Mouse (Mus musculus) liver, embryonic 15.5 days (tissue): ENCODE measurements around the gene Nans. TPM values are rescaled to one million over a fixed set of nuclear protein-coding genes. Genes with fewer than 3 reads are reported as not detected.

Experiments
- polyA plus RNA-seq: library from polyadenylated mRNA; unstranded; fragments of >200 nt; fragmentation: Nextera tagmentation; extraction: Ambion mirVana; gene quantifications from 2 replicates; pipeline ENCODE4 v1.2.1, GENCODE M21; 2015

Nans gene
- polyA plus RNA-seq, 1 experiment from 2014 or later: 51.9 TPM

Other genes with a start within 250 kb of the Nans start
- gene Foxe1, start 145.6 kb upstream of the Nans start, polyA plus RNA-seq: not detected in 2 replicates
- gene Trmo, start 99.8 kb upstream of the Nans start, polyA plus RNA-seq: 8.2 and 10.5 TPM in 2 replicates
- 386 and 388 TPM in 2 replicates for gene Hemgn, start 75.7 kb upstream of the Nans start, polyA plus RNA-seq
- gene Anp32b, start 38.3 kb upstream of the Nans start, polyA plus RNA-seq: 387 TPM in 2 replicates
- 7.4 and 9.3 TPM in 2 replicates for gene Trim14, start 46.9 kb downstream of the Nans start, polyA plus RNA-seq
- gene Coro2a, start 113.0 kb downstream of the Nans start, polyA plus RNA-seq: 2.9 and 3.2 TPM in 2 replicates
- 0.78 and 0.93 TPM in 2 replicates for gene Tbc1d2, start 161.0 kb downstream of the Nans start, polyA plus RNA-seq